Mouse (Mus musculus): Measurements from ENCODE around the gene Zfp612. TPM values are rescaled to one million over a fixed set of nuclear protein-coding genes. Genes with fewer than 3 reads are reported as not detected.

The Zfp612 gene
- polyA plus RNA-seq (2014; fragmentation: Illumina TruSeq; extraction: RNeasy Lipid Tissue Mini Kit (QIAGEN cat#74804); ENCODE audit: low read depth, low replicate concordance), result 17.7 TPM

DNA sequence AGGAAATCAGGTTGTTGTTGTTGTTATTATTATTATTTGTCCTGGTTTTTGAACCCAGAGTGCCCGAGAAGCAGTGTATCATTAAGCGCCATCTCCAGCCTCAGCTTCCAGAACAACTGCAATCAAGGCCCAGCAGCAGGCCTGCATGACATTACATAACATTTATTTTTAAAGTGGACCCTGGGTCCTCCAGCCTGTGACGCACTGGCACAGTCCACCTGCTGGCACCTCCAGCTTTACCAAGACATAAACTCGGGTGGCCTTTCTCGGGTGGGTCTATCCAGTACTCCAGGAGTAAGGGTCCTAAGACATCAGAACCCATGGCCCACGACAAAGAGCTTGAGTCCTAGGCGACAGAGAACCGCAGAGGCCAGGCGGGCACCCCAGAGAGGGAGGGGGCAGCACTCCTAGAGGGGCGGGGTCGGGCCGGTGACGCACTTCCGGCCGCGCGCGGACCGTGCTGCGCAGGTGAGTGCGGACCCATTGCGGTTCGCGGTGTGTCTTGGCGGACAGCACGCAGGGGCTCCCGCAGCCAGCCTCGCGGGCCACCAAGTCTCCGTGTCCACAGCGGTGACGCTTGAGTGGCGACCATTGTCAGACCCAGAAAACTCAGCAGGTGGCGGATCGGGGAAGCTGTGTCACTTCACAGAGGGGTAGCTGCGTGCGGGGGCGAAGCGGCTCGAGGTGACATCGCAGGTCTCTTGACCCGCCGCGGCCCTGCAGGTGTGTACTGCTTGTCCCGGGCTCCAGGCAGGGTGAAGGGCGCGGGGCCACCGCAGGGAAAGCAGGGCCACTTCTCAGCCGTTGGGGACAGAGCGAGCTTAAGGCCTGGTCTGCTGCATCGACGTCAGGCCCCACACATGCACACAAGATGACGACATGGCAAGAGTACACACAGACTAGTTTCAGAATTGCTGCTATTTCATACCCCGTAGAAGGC, at the start of gene Zfp612:
Gene Zfp612 (plus strand): TSS at position 465 of the 940 bp plus-strand sequence.

GRCm38 (mm10) chr8:110039659-110040058, 39.9 kb upstream of the Zfp612 start, which contains the start of gene Chst4:
Chst4 (minus strand) TSS chr8:110039740.

DNA sequence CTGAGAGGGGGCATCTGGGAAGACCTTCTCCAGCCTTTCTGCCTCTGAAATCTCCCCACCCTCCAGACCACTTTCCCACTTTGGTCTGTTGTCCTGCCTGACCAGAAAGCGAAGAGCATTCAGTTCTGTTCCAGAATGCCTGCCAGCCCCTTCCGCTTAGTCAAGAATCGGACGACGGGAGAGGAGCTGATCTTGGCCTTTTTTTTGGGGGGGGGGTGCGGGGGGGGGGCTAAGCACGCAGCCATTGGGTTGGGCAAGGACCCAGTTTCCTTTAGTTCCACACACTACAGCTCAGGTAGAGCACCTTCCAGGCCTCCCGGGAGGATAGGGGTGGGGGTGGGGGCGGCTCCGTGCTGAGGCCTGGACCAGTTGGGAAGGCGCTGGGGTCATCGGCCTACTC, 21.4 kb downstream of the Zfp612 start, which contains the start of gene Gm21964:
Gene Gm21964 (plus strand): TSS at position 301 of the 400 bp plus-strand sequence.

DNA sequence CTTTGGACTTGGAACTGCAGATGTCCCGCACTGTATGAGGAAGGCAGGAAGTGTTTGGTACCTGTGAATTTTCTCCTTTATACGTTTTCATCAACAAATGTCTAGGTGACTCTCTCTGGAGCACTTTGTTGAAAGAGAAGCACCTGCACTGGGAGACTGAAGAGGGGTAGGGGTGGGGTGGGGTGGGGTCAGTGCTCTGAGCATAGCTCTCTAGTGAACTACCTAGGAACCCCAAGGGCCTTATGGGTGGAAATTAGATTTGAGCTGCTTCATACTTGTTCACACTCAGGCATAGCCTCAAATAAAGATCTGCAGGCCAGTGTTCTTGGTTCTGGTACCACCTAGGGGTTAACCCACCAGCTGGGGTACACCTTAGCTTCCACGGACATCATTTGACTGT, 23.1 kb downstream of the Zfp612 start, which contains the start of gene Gm17720:
Gene Gm17720 (minus strand): TSS at position 101 of the 400 bp plus-strand sequence.

Other genes starting within 250 kb of the Zfp612 start
- gene Phlpp2, start 211.2 kb upstream of the Zfp612 start, polyA plus RNA-seq (2014; fragmentation: Illumina TruSeq; extraction: RNeasy Lipid Tissue Mini Kit (QIAGEN cat#74804); ENCODE audit: low read depth, low replicate concordance), result 6.5 TPM
- not detected for gene Marveld3, start 117.5 kb upstream of the Zfp612 start, polyA plus RNA-seq (2014; fragmentation: Illumina TruSeq; extraction: RNeasy Lipid Tissue Mini Kit (QIAGEN cat#74804); ENCODE audit: low read depth, low replicate concordance)
- not detected for gene Tat, start 89.3 kb upstream of the Zfp612 start, polyA plus RNA-seq (2014; fragmentation: Illumina TruSeq; extraction: RNeasy Lipid Tissue Mini Kit (QIAGEN cat#74804); ENCODE audit: low read depth, low replicate concordance)
- gene Chst4, start 40.0 kb upstream of the Zfp612 start, polyA plus RNA-seq (2014; fragmentation: Illumina TruSeq; extraction: RNeasy Lipid Tissue Mini Kit (QIAGEN cat#74804); ENCODE audit: low read depth, low replicate concordance), result 0.87 TPM
- not detected for gene Gm21964, start 21.5 kb downstream of the Zfp612 start, polyA plus RNA-seq (2014; fragmentation: Illumina TruSeq; extraction: RNeasy Lipid Tissue Mini Kit (QIAGEN cat#74804); ENCODE audit: low read depth, low replicate concordance)
- not detected for gene Gm17720, start 23.0 kb downstream of the Zfp612 start, polyA plus RNA-seq (2014; fragmentation: Illumina TruSeq; extraction: RNeasy Lipid Tissue Mini Kit (QIAGEN cat#74804); ENCODE audit: low read depth, low replicate concordance)
- not detected for gene Calb2, start 88.5 kb downstream of the Zfp612 start, polyA plus RNA-seq (2014; fragmentation: Illumina TruSeq; extraction: RNeasy Lipid Tissue Mini Kit (QIAGEN cat#74804); ENCODE audit: low read depth, low replicate concordance)
- 13.7 TPM for gene Cmtr2, start 135.9 kb downstream of the Zfp612 start, polyA plus RNA-seq (2014; fragmentation: Illumina TruSeq; extraction: RNeasy Lipid Tissue Mini Kit (QIAGEN cat#74804); ENCODE audit: low read depth, low replicate concordance)
- gene Hydin, start 187.2 kb downstream of the Zfp612 start, polyA plus RNA-seq (2014; fragmentation: Illumina TruSeq; extraction: RNeasy Lipid Tissue Mini Kit (QIAGEN cat#74804); ENCODE audit: low read depth, low replicate concordance), result 0.35 TPM